Mouse (Mus musculus) neural tube, embryonic 12.5 days (tissue): Measurements from ENCODE around the gene Hvcn1. TPM values are rescaled to one million over a fixed set of nuclear protein-coding genes. Genes with fewer than 3 reads are reported as not detected.

ENCODE experiments used
- ATAC-seq: fragments of 200-750 bp; cut with Nextera tagmentation; 2 replicates; pipeline ENCODE4 v1.8.0; 2017; ENCODE audit warnings: low read depth, mild to moderate bottlenecking, moderate TSS enrichment, moderate library complexity; ENCODE audit not compliant: low FRiP score
- H3K27ac ChIP-seq: fragments of 300-500 bp; sonication (generic); 2 replicates; pipeline ENCODE4 v1.5.1; 2016
- H3K27me3 ChIP-seq: fragments of 300-500 bp; sonication (generic); replicated peaks from 2 replicates; pipeline ENCODE4 v1.6.1; 2016; ENCODE audit warnings: mild to moderate bottlenecking
- H3K36me3 ChIP-seq: fragments of 300-500 bp; sonication (generic); 2 replicates; pipeline ENCODE4 v1.6.1; 2016; ENCODE audit warnings: mild to moderate bottlenecking
- H3K4me1 ChIP-seq: fragments of 300-500 bp; sonication (generic); 2 replicates; pipeline ENCODE4 v1.6.1; 2016
- H3K4me2 ChIP-seq: fragments of 300-500 bp; sonication (generic); replicated peaks from 2 replicates; pipeline ENCODE4 v1.6.1; 2016; ENCODE audit warnings: mild to moderate bottlenecking
- H3K4me3 ChIP-seq: fragments of 300-500 bp; sonication (generic); 2 replicates; pipeline ENCODE4 v1.5.1; 2016
- H3K9ac ChIP-seq: fragments of 300-500 bp; sonication (generic); 2 replicates; pipeline ENCODE4 v1.6.1; 2016; ENCODE audit warnings: mild to moderate bottlenecking
- H3K9me3 ChIP-seq: fragments of 300-500 bp; sonication (generic); 2 replicates; pipeline ENCODE4 v1.6.1; 2016; ENCODE audit warnings: mild to moderate bottlenecking
- WGBS: fragments of 180-500 bp; shearing (Covaris S2); methylation state at CpG from one replicate; pipeline ENCODE4 v1.1.7; 2016; 5-methylcytosine and 5-hydroxymethylcytosine counted together
- polyA plus RNA-seq: library from polyadenylated mRNA; unstranded; fragments of >200 nt; fragmentation: Nextera tagmentation; extraction: Ambion mirVana; gene quantifications from 2 replicates; pipeline ENCODE4 v1.2.1, GENCODE M21; 2016

Gene Hvcn1
- polyA plus RNA-seq, 1 experiment from 2014 or later: 4.9 TPM

DNA sequence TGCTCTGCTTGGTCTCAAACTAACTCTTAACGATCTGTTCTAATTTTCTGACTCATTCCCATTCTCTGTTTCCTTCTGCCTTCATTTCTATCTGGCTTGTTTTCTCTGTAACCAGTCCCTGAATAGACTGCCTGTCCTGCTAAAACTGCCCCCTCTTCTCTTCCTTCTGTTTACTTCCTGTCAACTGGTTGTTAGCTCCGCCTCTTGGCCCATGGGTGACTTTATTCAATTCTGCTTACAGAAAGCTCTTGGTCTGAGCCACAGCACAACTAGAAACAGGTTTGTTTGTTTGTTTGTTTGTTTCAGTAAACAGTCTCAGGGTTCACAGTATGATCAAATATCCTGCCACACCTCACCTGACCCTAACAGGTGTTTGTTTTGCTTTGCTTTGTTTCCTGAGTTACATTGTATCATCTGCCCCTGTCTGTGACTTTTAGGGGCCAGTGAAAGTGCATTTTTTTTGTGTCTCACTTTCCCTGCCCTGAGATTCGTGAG, 21.7 kb downstream of the Hvcn1 start:
- Histone ChIP-seq H3K9ac (no peak overlapping the region), H3K4me1 (no peaks in the 10 kb centered on the region), H3K27me3 (no peaks in the 10 kb centered on the region), H3K4me2 (no peak overlapping the region), H3K4me3 (no peak overlapping the region), H3K36me3 (no peaks in the 10 kb centered on the region), H3K27ac (no peak overlapping the region), H3K9me3 (peaks cover 6% of the 10 kb centered on the region; the same call in 1 of the 2 replicates)
- ATAC-seq: no peak
- 79% methylated on average over 3 of the region's 3 CpGs for WGBS

- Histone ChIP-seq H3K4me2 (no peak overlapping the region), H3K4me3 (no peak overlapping the region), H3K9ac (no peak overlapping the region), H3K27ac (no peak overlapping the region), H3K9me3 (peaks cover 6% of the 10 kb centered on the region; the same call in 1 of the 2 replicates), H3K36me3 (no peaks in the 10 kb centered on the region), H3K4me1 (no peaks in the 10 kb centered on the region), H3K27me3 (no peaks in the 10 kb centered on the region)
- 73% methylated on average over 4 of the region's 4 CpGs for WGBS
- ATAC-seq: no peak
Observed at GRCm38 (mm10) chr5:122228772-122229171, 22.2 kb downstream of the Hvcn1 start.

- no peaks in the 10 kb centered on the region for H3K4me1 ChIP-seq
- no peak for ATAC-seq
- H3K9me3 ChIP-seq: peaks cover 6% of the 10 kb centered on the region; the same call in 1 of the 2 replicates
- no peak overlapping the region for H3K27ac ChIP-seq
- H3K36me3 ChIP-seq: no peaks in the 10 kb centered on the region
- no peak overlapping the region for H3K4me3 ChIP-seq
- H3K27me3 ChIP-seq: no peaks in the 10 kb centered on the region
- 91% methylated on average over 4 of the region's 4 CpGs for WGBS
- 0 out of 2 replicates have a peak overlapping the region, but pooled peaks have one; percentile 17 for H3K9ac ChIP-seq
- no peak overlapping the region for H3K4me2 ChIP-seq
Observed at GRCm38 (mm10) chr5:122230816-122231215, 24.2 kb downstream of the Hvcn1 start.

DNA sequence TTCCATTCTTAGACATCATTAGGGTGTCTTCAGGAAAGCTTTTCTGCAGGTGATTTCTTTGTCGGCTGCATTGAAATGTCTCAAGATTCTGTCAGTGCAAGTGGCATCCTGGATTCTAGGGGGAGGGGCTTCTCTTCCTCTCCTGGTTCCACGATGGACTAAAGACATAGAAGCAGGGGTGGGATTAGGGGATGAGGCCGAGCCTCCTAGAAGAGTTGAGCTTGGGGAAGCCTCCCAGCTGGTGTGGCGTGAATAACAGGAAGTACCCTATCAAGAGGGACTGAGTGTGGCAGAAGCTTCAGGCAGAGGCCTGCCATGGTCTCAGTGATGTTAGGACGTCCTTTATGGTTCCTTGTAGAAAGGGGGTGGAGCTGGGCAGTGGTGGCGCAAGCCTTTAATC, 24.8 kb downstream of the Hvcn1 start:
- WGBS: 81% methylated on average over 6 of the region's 6 CpGs

GRCm38 (mm10) chr5:122232004-122232403, 25.4 kb downstream of the Hvcn1 start:
- H3K4me1 ChIP-seq: no peaks in the 10 kb centered on the region
- H3K27ac ChIP-seq: no peak overlapping the region
- H3K9ac ChIP-seq: no peak overlapping the region
- WGBS: 85% methylated on average over 5 of the region's 5 CpGs
- H3K27me3 ChIP-seq: no peaks in the 10 kb centered on the region
- H3K9me3 ChIP-seq: peaks cover 6% of the 10 kb centered on the region; the same call in 1 of the 2 replicates
- H3K4me2 ChIP-seq: no peak overlapping the region
- no peaks in the 10 kb centered on the region for H3K36me3 ChIP-seq
- no peak for ATAC-seq
- H3K4me3 ChIP-seq: no peak overlapping the region

More for the DNA sequence above, 24.8 kb downstream of the Hvcn1 start:
- Histone ChIP-seq H3K4me1 (no peaks in the 10 kb centered on the region), H3K36me3 (no peaks in the 10 kb centered on the region), H3K4me3 (no peak overlapping the region), H3K27ac (no peak overlapping the region), H3K9ac (no peak overlapping the region), H3K27me3 (no peaks in the 10 kb centered on the region), H3K4me2 (no peak overlapping the region), H3K9me3 (peaks cover 6% of the 10 kb centered on the region; the same call in 1 of the 2 replicates)
- ATAC-seq: no peak

DNA sequence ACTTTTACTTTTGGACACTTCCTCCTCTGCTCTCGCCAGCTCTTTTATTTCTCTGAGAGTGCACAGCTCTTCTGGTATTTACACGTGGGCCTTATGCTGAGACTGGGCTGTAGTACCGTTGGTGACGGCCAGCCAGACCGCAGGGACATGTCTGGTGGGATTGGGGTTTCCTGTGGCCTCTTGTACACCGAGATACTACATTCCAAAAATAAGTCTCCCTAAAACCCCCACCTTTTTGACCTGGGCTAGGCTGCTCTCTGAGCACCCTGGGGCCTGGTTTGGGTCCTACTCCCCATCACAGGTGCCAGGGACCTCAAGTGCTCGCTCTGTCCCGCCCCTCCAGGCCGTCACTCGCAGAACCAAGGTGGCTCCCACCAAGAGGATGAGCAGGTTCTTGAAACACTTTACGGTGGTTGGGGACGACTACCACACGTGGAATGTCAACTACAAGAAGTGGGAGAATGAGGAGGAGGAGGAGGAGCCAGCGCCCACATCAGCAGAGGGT, 26.5 kb downstream of the Hvcn1 start:
- 89% methylated on average over 14 of the region's 14 CpGs for WGBS
- no peaks in the 10 kb centered on the region for H3K27me3 ChIP-seq
- no peaks in the 10 kb centered on the region for H3K36me3 ChIP-seq
- H3K4me1 ChIP-seq: no peaks in the 10 kb centered on the region
- no peak overlapping the region for H3K4me2 ChIP-seq
- no peak overlapping the region for H3K9ac ChIP-seq
- ATAC-seq: no peak
- H3K9me3 ChIP-seq: peaks cover 2% of the 10 kb centered on the region; the same call in 1 of the 2 replicates
- no peak overlapping the region for H3K27ac ChIP-seq
- no peak overlapping the region for H3K4me3 ChIP-seq

GRCm38 (mm10) chr5:122233695-122234094, 27.1 kb downstream of the Hvcn1 start:
- H3K36me3 ChIP-seq: no peaks in the 10 kb centered on the region
- no peaks in the 10 kb centered on the region for H3K4me1 ChIP-seq
- ATAC-seq: no peak
- H3K27ac ChIP-seq: no peak overlapping the region
- 84% methylated on average over 12 of the region's 12 CpGs for WGBS
- H3K4me2 ChIP-seq: no peak overlapping the region
- no peak overlapping the region for H3K4me3 ChIP-seq
- H3K9me3 ChIP-seq: no peaks in the 10 kb centered on the region
- H3K9ac ChIP-seq: no peak overlapping the region
- no peaks in the 10 kb centered on the region for H3K27me3 ChIP-seq

GRCm38 (mm10) chr5:122234319-122235195, 28.0 kb downstream of the Hvcn1 start:
- Histone ChIP-seq H3K4me1 (no peaks in the 10 kb centered on the region), H3K27me3 (no peaks in the 10 kb centered on the region), H3K4me3 (no peak overlapping the region), H3K27ac (no peak overlapping the region), H3K4me2 (no peak overlapping the region), H3K36me3 (no peaks in the 10 kb centered on the region), H3K9ac (no peak overlapping the region), H3K9me3 (no peaks in the 10 kb centered on the region)
- WGBS: 87% methylated on average over 9 of the region's 9 CpGs
- no peak for ATAC-seq

DNA sequence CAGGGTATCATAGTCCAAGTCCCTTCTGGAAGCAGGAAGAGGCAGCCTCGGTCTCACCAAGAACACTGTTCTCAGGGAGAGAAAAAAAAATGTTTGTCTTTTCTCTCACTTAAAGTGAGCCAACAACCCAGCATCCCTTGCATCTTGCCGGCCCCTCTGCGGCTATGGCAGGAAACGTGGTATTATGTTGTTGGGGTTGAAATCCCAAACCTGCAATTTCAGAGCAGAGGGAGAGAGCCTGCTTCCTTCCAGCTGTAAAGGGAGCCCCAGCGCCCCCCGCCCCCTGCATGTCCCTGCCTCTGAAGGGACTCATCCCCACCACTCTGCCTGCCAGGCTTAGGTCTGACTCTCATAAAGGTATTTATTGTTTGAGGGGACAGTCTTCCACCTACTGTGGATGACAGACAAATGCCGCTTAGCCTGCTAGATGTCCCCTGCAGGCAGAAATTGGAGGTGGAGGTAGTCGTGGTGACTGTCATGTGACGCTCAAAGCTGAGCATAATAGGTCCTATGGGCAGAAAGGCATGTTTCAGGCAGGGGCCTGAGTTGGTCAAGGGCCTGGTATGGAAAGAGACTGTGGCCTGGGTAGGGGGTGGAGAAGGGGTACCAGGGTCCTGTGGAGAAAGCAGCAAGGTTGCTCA, 28.7 kb downstream of the Hvcn1 start:
- Histone ChIP-seq H3K36me3 (peaks cover under 1% of the 10 kb centered on the region; the same call in 1 of the 2 replicates), H3K27ac (no peak overlapping the region), H3K9me3 (no peaks in the 10 kb centered on the region), H3K27me3 (no peaks in the 10 kb centered on the region), H3K4me2 (no peak overlapping the region), H3K4me1 (no peaks in the 10 kb centered on the region), H3K9ac (no peak overlapping the region), H3K4me3 (no peak overlapping the region)
- WGBS: 72% methylated on average over 9 of the region's 9 CpGs
- no peak for ATAC-seq

- Histone ChIP-seq H3K9me3 (no peaks in the 10 kb centered on the region), H3K27me3 (no peaks in the 10 kb centered on the region), H3K27ac (no peak overlapping the region), H3K36me3 (peaks cover 19% of the 10 kb centered on the region), H3K4me3 (no peak overlapping the region), H3K4me1 (no peaks in the 10 kb centered on the region), H3K4me2 (no peak overlapping the region), H3K9ac (no peak overlapping the region)
- 79% methylated on average over 5 of the region's 5 CpGs for WGBS
- ATAC-seq: no peak
Observed at GRCm38 (mm10) chr5:122237200-122237599, 30.6 kb downstream of the Hvcn1 start.

- Histone ChIP-seq H3K9ac (no peak overlapping the region), H3K27ac (no peak overlapping the region), H3K4me3 (no peak overlapping the region), H3K4me2 (no peak overlapping the region), H3K36me3 (peaks cover 26% of the 10 kb centered on the region), H3K4me1 (no peaks in the 10 kb centered on the region), H3K27me3 (no peaks in the 10 kb centered on the region), H3K9me3 (no peaks in the 10 kb centered on the region)
- 88% methylated on average over 7 of the region's 7 CpGs for WGBS
- no peak for ATAC-seq
Observed at GRCm38 (mm10) chr5:122239618-122240017, 33.0 kb downstream of the Hvcn1 start.

GRCm38 (mm10) chr5:122240521-122240920, 33.9 kb downstream of the Hvcn1 start:
- Histone ChIP-seq H3K9ac (no peak overlapping the region), H3K4me1 (no peaks in the 10 kb centered on the region), H3K27ac (no peak overlapping the region), H3K27me3 (no peaks in the 10 kb centered on the region), H3K9me3 (no peaks in the 10 kb centered on the region), H3K4me2 (no peak overlapping the region), H3K36me3 (peaks cover 31% of the 10 kb centered on the region), H3K4me3 (no peak overlapping the region)
- 90% methylated on average over 11 of the region's 11 CpGs for WGBS
- ATAC-seq: no peak
